Mouse (Mus musculus) hindbrain, embryonic 16.5 days (tissue): Measurements from ENCODE around the gene Nfil3. TPM values are rescaled to one million over a fixed set of nuclear protein-coding genes. Genes with fewer than 3 reads are reported as not detected.

Source experiments
- polyA plus RNA-seq: library from polyadenylated mRNA; unstranded; fragments of >200 nt; fragmentation: Nextera tagmentation; extraction: Ambion mirVana; gene quantifications from 2 replicates; pipeline ENCODE4 v1.2.1, GENCODE M21; 2015

Nfil3 gene
- polyA plus RNA-seq, 1 experiment from 2014 or later = 44.8 TPM

Other genes with a start within 250 kb of the Nfil3 start
- gene Auh, start 51.4 kb downstream of the Nfil3 start, polyA plus RNA-seq = 66.5 and 75.0 TPM in 2 replicates